Comparison of ENCODE assay signal across 16 mouse cellular contexts in genomic region chr15:88694033-88694432, GRCm38 (mm10). TPM values are rescaled to one million over a fixed set of nuclear protein-coding genes. Genes with fewer than 3 reads are reported as not detected.
DNase-seq lines count a peak whose midpoint lies in the region; ATAC-seq and TF ChIP-seq lines count a peak whose summit lies in the region.
"Had no signal": no experiment of that assay in that cellular context is flagged by ENCODE, and none has a peak within 500 bp of the region (broad histone marks: within the 10 kb centered on the region; RNA-seq: fewer than 3 reads in every experiment).

No protein-coding gene starts in this region.

- H3K4me1 ChIP-seq in heart, adult 2 months (ENCODE audit: control insufficient read depth, insufficient read depth, low read length) = peaks cover 2% of the 10 kb centered on the region; the same call in 1 of the 2 replicates
- peaks cover 5% of the 10 kb centered on the region for H3K4me1 ChIP-seq in lung, embryonic 16.5 days (replicated peaks; ENCODE audit: control insufficient read depth, insufficient read depth, low read length)
- H3K4me1 ChIP-seq: forebrain, embryonic 15.5 days had no signal

- H3K9me3 ChIP-seq in lung, embryonic 16.5 days (ENCODE audit: control insufficient read depth, low read length) = no peaks in the 10 kb centered on the region
- H3K9me3 ChIP-seq: embryonic facial prominence, embryonic 15.5 days; forebrain, embryonic 15.5 days; hindbrain, embryonic 15.5 days had no signal

- peak; percentile 25 for DNase-seq in heart, adult 8-10 months (ENCODE audit: low spot score)
- no peak for DNase-seq in heart, adult 2 months
- DNase-seq in kidney, adult 9 months = peak; percentile 50
- no peak for DNase-seq in kidney, adult 18-20 months
- peak; percentile 79 for DNase-seq in MN1 (ENCODE audit: low spot score)
- DNase-seq in frontal cortex, postnatal 14 days (ENCODE audit: low spot score in 2 of 2) = no peak
- DNase-seq in gastrocnemius, postnatal 36 days = no peak
- DNase-seq: adrenal gland, postnatal 36 days; gastrocnemius, adult 2 months; layer of hippocampus, postnatal 36 days; right cerebral cortex, postnatal 25 days had no signal

- no peak overlapping the region for H3K4me2 ChIP-seq in lung, embryonic 16.5 days (ENCODE audit: low read depth, low read length)
- H3K4me2 ChIP-seq: embryonic facial prominence, embryonic 15.5 days; forebrain, embryonic 15.5 days; hindbrain, embryonic 15.5 days; midbrain, embryonic 11.5 days had no signal

- H3K79me2 ChIP-seq in heart, adult 2 months (replicated peaks; ENCODE audit: control insufficient read depth, insufficient read depth, low read length) = no peaks in the 10 kb centered on the region; the same call in 1 of the 2 replicates

- intact Hi-C loops in heart, adult 2 months (cut with DNase I) = no loop called here
- intact Hi-C loops in gastrocnemius, postnatal 36 days (cut with DNase I) = no loop called here

- no peaks in the 10 kb centered on the region for H3K36me3 ChIP-seq in heart, adult 2 months (ENCODE audit: control insufficient read depth, insufficient read depth, low read length)
- H3K36me3 ChIP-seq in lung, embryonic 16.5 days (ENCODE audit: control insufficient read depth, insufficient read depth, low read length) = peaks cover 56% of the 10 kb centered on the region

- no peak overlapping the region for H3K27ac ChIP-seq in heart, adult 2 months
- peak overlapping the region; percentile 38; the same call in 1 of the 2 replicates for H3K27ac ChIP-seq in lung, embryonic 16.5 days (ENCODE audit: low read length)
- H3K27ac ChIP-seq: embryonic facial prominence, embryonic 15.5 days; forebrain, embryonic 15.5 days; gastrocnemius, adult 2 months; hindbrain, embryonic 15.5 days had no signal

- no peak for TF ChIP-seq EP300 in heart, adult 2 months (IDR thresholded peaks at IDR 0.05; ENCODE audit: insufficient read depth, low read depth, low read length)

- no peak overlapping the region for H3K9ac ChIP-seq in heart, adult 2 months (ENCODE audit: low read depth, low read length)
- no peak overlapping the region for H3K9ac ChIP-seq in lung, embryonic 16.5 days (ENCODE audit: low read length)
- H3K9ac ChIP-seq: embryonic facial prominence, embryonic 15.5 days; forebrain, embryonic 15.5 days; hindbrain, embryonic 15.5 days had no signal

- TF ChIP-seq POLR2A in heart, adult 2 months (IDR thresholded peaks at IDR 0.05; ENCODE audit: insufficient read depth, low read depth, low read length) = no peak

- TF ChIP-seq CTCF in heart, adult 2 months (IDR thresholded peaks at IDR 0.05) = no peak

- H3K27me3 ChIP-seq in heart, adult 2 months (ENCODE audit: control insufficient read depth, insufficient read depth, low read length) = no peaks in the 10 kb centered on the region
- no peaks in the 10 kb centered on the region for H3K27me3 ChIP-seq in lung, embryonic 16.5 days (ENCODE audit: control insufficient read depth, insufficient read depth, low read depth, low read length)
- H3K27me3 ChIP-seq: embryonic facial prominence, embryonic 15.5 days; forebrain, embryonic 15.5 days; hindbrain, embryonic 15.5 days had no signal

- WGBS in heart, adult 2 months = 27% methylated on average over 5 of the region's 5 CpGs
- WGBS in lung, embryonic 16.5 days = 56% methylated on average over 5 of the region's 5 CpGs

- H3K4me3 ChIP-seq in heart, adult 2 months = no peak overlapping the region
- no peak overlapping the region for H3K4me3 ChIP-seq in lung, embryonic 16.5 days (ENCODE audit: low read length)
- H3K4me3 ChIP-seq: embryonic facial prominence, embryonic 15.5 days; forebrain, embryonic 15.5 days; gastrocnemius, adult 2 months; hindbrain, embryonic 15.5 days had no signal

- ATAC-seq in lung, embryonic 16.5 days (ENCODE audit: low read depth) = peak; percentile 92
- ATAC-seq: forebrain, embryonic 15.5 days had no signal

RNA-seq across cellular contexts. Expression of gene Brd1, which starts 40.0 kb away (rescaled TPM):
- total RNA-seq in heart, adult 8-10 months (2022) = 10 to 100 TPM; 26.5 to 29.6 (median 28.6) TPM
- 10 to 100 TPM; 28.7 to 31.0 TPM for total RNA-seq in heart, adult 2 months (2021)
- polyA plus RNA-seq in heart, adult 2 months (2012; rRNA removed) = 7.7 and 9.1 TPM in 2 replicates
- 17.7 and 19.0 TPM in 2 replicates for polyA plus RNA-seq in lung, embryonic 16.5 days (2015; fragmentation: Nextera tagmentation; extraction: Ambion mirVana)
- total RNA-seq in gastrocnemius, postnatal 36 days (2021) = 10 to 100 TPM; 21.0 to 22.3 TPM

RNA-seq across cellular contexts. Expression of gene Zbed4, which starts 57.4 kb away (rescaled TPM):
- total RNA-seq in heart, adult 8-10 months (2022) = 10 to 100 TPM in 1 of 4 experiments, 1 to 10 TPM in 3; 6.6 to 11.4 (median 8.3) TPM
- 1 to 10 TPM; 8.2 to 9.1 TPM for total RNA-seq in heart, adult 2 months (2021)
- 3.3 and 6.0 TPM in 2 replicates for polyA plus RNA-seq in heart, adult 2 months (2012; rRNA removed)
- 15.0 and 16.2 TPM in 2 replicates for polyA plus RNA-seq in lung, embryonic 16.5 days (2015; fragmentation: Nextera tagmentation; extraction: Ambion mirVana)
- total RNA-seq in gastrocnemius, postnatal 36 days (2021) = 10 to 100 TPM; 10.7 to 11.1 TPM

Comparison
In these comparisons a context has a peak if more than half of its experiments do, and no peak if none do; other contexts are left out.
1. DNase-seq: peak in heart, adult 8-10 months (single experiment), kidney, adult 9 months (single experiment) and MN1 (single experiment); none in heart, adult 2 months (0 of 2), kidney, adult 18-20 months (single experiment), frontal cortex, postnatal 14 days (0 of 2) and gastrocnemius, postnatal 36 days (0 of 2).